Mouse (Mus musculus): Measurements from ENCODE around the gene Cd274. TPM values are rescaled to one million over a fixed set of nuclear protein-coding genes. Genes with fewer than 3 reads are reported as not detected.
A peak's percentile ranks its signal among the peaks of the same experiment; 100 is the strongest.

Cd274 gene
- polyA plus RNA-seq, 1 experiment from 2014 or later, result 0.36 TPM

DNA sequence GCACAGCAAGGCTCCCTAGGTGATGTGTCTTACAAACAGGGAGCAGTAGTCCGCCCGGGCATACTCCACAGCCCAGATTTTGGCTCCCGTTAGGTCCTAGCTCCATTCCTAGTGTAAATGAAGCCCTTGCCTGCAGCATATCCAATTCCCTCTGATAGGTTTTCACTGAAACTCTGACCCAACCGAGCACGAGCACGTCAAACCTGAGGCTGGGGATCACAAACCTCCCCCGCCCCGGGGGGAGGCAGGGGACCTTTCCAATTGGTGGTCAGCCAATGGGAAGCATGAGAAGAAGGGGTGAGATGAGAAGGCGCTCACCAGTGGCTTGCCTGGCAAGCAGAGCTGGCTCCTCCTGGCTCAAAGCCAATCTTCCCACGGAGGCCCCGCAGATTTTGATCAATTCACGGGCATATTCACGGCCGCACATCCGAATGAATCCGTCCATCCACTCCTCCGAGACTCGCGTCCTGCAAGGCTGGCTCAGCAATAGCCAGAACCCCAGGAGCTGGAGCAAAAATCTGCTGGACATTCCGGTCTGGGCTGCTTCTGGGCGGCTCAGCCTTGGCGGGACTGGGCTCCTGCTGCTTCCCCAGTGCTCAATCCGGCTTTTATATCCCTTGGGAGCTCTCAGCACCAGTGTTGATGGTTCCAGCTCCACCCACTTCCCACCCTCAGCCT is 33.0 kb upstream of the Cd274 start, which contains the start of gene Rln1:
Gene Rln1, minus strand, starts transcription at position 603 of the 678 bp plus-strand sequence.
- Histone ChIP-seq H3K4me2 (ENCODE audit: low read length) (peak within 1 kb of the TSS; percentile 87), H3K36me3 (ENCODE audit: control insufficient read depth, insufficient read depth, low read length) (no peaks in the 10 kb centered on the region), H3K9me3 (ENCODE audit: control insufficient read depth, low read length) (no peaks in the 10 kb centered on the region), H3K4me1 (ENCODE audit: control insufficient read depth in 2 of 2, insufficient read depth in 2 of 2, low read length in 2 of 2) (peaks cover 4 to 9% of the 10 kb centered on the region in 2 experiments), H3K27me3 (ENCODE audit: control insufficient read depth, insufficient read depth, low read length) (no peaks in the 10 kb centered on the region), H3K27ac (replicated peaks in 1 of 2; ENCODE audit: control insufficient read depth in 1 of 2, insufficient read depth in 1 of 2, low read depth in 2 of 2, low read length in 2 of 2) (no peak within 1 kb of the TSS), H3K4me3 (ENCODE audit: control insufficient read depth in 1 of 2, insufficient read depth in 1 of 2, low read depth in 1 of 2, low read length in 2 of 2) (peak within 1 kb of the TSS; percentile 43 to 46), H3K9ac (ENCODE audit: low read length) (peak within 1 kb of the TSS; percentile 67)
- no peak for ATAC-seq (ENCODE audit: insufficient number of reproducible peaks, insufficient read depth, low FRiP score, low read depth)
- 2% methylated on average over 23 of the region's 23 CpGs for WGBS

GRCm38 (mm10) chr19:29336624-29337023 is 30.6 kb upstream of the Cd274 start:
- Histone ChIP-seq H3K4me2 (ENCODE audit: low read length) (no peak overlapping the region), H3K27ac (replicated peaks in 1 of 2; ENCODE audit: control insufficient read depth in 1 of 2, insufficient read depth in 1 of 2, low read depth in 2 of 2, low read length in 2 of 2) (no peak overlapping the region), H3K4me3 (ENCODE audit: control insufficient read depth in 1 of 2, insufficient read depth in 1 of 2, low read depth in 1 of 2, low read length in 2 of 2) (no peak overlapping the region), H3K9me3 (ENCODE audit: control insufficient read depth, low read length) (no peaks in the 10 kb centered on the region), H3K4me1 (ENCODE audit: control insufficient read depth in 2 of 2, insufficient read depth in 2 of 2, low read length in 2 of 2) (peaks cover 4 to 9% of the 10 kb centered on the region in 2 experiments), H3K9ac (ENCODE audit: low read length) (no peak overlapping the region), H3K36me3 (ENCODE audit: control insufficient read depth, insufficient read depth, low read length) (no peaks in the 10 kb centered on the region), H3K27me3 (ENCODE audit: control insufficient read depth, insufficient read depth, low read length) (no peaks in the 10 kb centered on the region)
- no peak for ATAC-seq (ENCODE audit: insufficient number of reproducible peaks, insufficient read depth, low FRiP score, low read depth)
- 86% methylated on average over 2 of the region's 2 CpGs for WGBS

- no peak overlapping the region for H3K9ac ChIP-seq (ENCODE audit: low read length)
- WGBS, result 83% methylated on average over 4 of the region's 4 CpGs
- H3K4me1 ChIP-seq (ENCODE audit: control insufficient read depth in 2 of 2, insufficient read depth in 2 of 2, low read length in 2 of 2), result no peaks in the 10 kb centered on the region
- H3K36me3 ChIP-seq (ENCODE audit: control insufficient read depth, insufficient read depth, low read length), result no peaks in the 10 kb centered on the region
- no peaks in the 10 kb centered on the region for H3K9me3 ChIP-seq (ENCODE audit: control insufficient read depth, low read length)
- no peak overlapping the region for H3K27ac ChIP-seq (replicated peaks in 1 of 2; ENCODE audit: control insufficient read depth in 1 of 2, insufficient read depth in 1 of 2, low read depth in 2 of 2, low read length in 2 of 2)
- H3K27me3 ChIP-seq (ENCODE audit: control insufficient read depth, insufficient read depth, low read length), result no peaks in the 10 kb centered on the region
- H3K4me3 ChIP-seq (ENCODE audit: control insufficient read depth in 1 of 2, insufficient read depth in 1 of 2, low read depth in 1 of 2, low read length in 2 of 2), result no peak overlapping the region
- ATAC-seq (ENCODE audit: insufficient number of reproducible peaks, insufficient read depth, low FRiP score, low read depth), result no peak
- no peak overlapping the region for H3K4me2 ChIP-seq (ENCODE audit: low read length)
Observed at GRCm38 (mm10) chr19:29341029-29341428, 26.2 kb upstream of the Cd274 start.

DNA sequence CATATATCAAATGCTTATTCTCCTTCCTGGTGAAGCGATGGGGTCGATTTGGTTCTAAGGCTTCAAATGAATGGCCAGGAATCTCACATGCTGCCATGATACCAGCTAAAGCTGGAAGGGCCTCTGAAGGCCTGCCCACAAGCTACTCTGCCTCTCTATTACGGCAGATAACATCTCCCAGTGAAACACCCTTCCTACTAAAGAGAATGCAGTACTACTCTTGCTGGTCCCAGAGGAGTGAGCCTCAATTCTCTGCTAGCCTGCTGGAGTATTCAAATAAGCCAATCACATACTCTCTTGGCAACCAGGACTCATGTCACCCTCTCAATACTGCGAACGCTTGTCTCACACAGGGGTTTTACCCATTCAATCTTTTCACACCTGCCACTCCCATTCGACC is 25.0 kb upstream of the Cd274 start:
- Histone ChIP-seq H3K36me3 (ENCODE audit: control insufficient read depth, insufficient read depth, low read length) (no peaks in the 10 kb centered on the region), H3K27ac (replicated peaks in 1 of 2; ENCODE audit: control insufficient read depth in 1 of 2, insufficient read depth in 1 of 2, low read depth in 2 of 2, low read length in 2 of 2) (no peak overlapping the region), H3K27me3 (ENCODE audit: control insufficient read depth, insufficient read depth, low read length) (no peaks in the 10 kb centered on the region), H3K4me3 (ENCODE audit: control insufficient read depth in 1 of 2, insufficient read depth in 1 of 2, low read depth in 1 of 2, low read length in 2 of 2) (no peak overlapping the region), H3K9ac (ENCODE audit: low read length) (no peak overlapping the region), H3K9me3 (ENCODE audit: control insufficient read depth, low read length) (no peaks in the 10 kb centered on the region), H3K4me2 (ENCODE audit: low read length) (no peak overlapping the region), H3K4me1 (ENCODE audit: control insufficient read depth in 2 of 2, insufficient read depth in 2 of 2, low read length in 2 of 2) (no peaks in the 10 kb centered on the region)
- WGBS, result 62% methylated on average over 6 of the region's 6 CpGs
- ATAC-seq (ENCODE audit: insufficient number of reproducible peaks, insufficient read depth, low FRiP score, low read depth), result no peak

DNA sequence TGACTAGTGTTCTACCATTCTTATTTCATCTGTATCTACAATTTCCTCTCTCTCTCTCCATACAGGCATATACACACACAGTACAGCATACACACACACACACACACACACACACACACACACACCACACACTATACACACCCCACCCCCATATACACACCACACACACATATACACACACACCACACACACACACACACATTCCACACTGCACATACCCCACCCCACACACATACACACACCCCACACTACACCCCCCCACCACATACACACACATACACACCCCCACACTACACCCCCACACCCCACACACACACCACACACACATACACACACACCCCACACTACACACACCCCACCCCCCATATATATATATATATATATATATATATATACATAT is 22.4 kb upstream of the Cd274 start:
- no peaks in the 10 kb centered on the region for H3K4me1 ChIP-seq (ENCODE audit: control insufficient read depth in 2 of 2, insufficient read depth in 2 of 2, low read length in 2 of 2)
- H3K4me3 ChIP-seq (ENCODE audit: control insufficient read depth in 1 of 2, insufficient read depth in 1 of 2, low read depth in 1 of 2, low read length in 2 of 2), result no peak overlapping the region
- no peak; the same call in 1 of the 2 replicates for ATAC-seq (ENCODE audit: insufficient number of reproducible peaks, insufficient read depth, low FRiP score, low read depth)
- no peak overlapping the region for H3K9ac ChIP-seq (ENCODE audit: low read length)
- peaks cover 9% of the 10 kb centered on the region for H3K36me3 ChIP-seq (ENCODE audit: control insufficient read depth, insufficient read depth, low read length)
- H3K4me2 ChIP-seq (ENCODE audit: low read length), result no peak overlapping the region
- no peaks in the 10 kb centered on the region for H3K27me3 ChIP-seq (ENCODE audit: control insufficient read depth, insufficient read depth, low read length)
- no peaks in the 10 kb centered on the region for H3K9me3 ChIP-seq (ENCODE audit: control insufficient read depth, low read length)
- no peak overlapping the region for H3K27ac ChIP-seq (replicated peaks in 1 of 2; ENCODE audit: control insufficient read depth in 1 of 2, insufficient read depth in 1 of 2, low read depth in 2 of 2, low read length in 2 of 2)

GRCm38 (mm10) chr19:29345636-29346035 is 21.6 kb upstream of the Cd274 start:
- Histone ChIP-seq H3K9me3 (ENCODE audit: control insufficient read depth, low read length) (no peaks in the 10 kb centered on the region), H3K27me3 (ENCODE audit: control insufficient read depth, insufficient read depth, low read length) (no peaks in the 10 kb centered on the region), H3K4me3 (ENCODE audit: control insufficient read depth in 1 of 2, insufficient read depth in 1 of 2, low read depth in 1 of 2, low read length in 2 of 2) (no peak overlapping the region), H3K36me3 (ENCODE audit: control insufficient read depth, insufficient read depth, low read length) (peaks cover 15% of the 10 kb centered on the region), H3K27ac (replicated peaks in 1 of 2; ENCODE audit: control insufficient read depth in 1 of 2, insufficient read depth in 1 of 2, low read depth in 2 of 2, low read length in 2 of 2) (no peak overlapping the region), H3K4me1 (ENCODE audit: control insufficient read depth in 2 of 2, insufficient read depth in 2 of 2, low read length in 2 of 2) (no peaks in the 10 kb centered on the region), H3K4me2 (ENCODE audit: low read length) (no peak overlapping the region), H3K9ac (ENCODE audit: low read length) (no peak overlapping the region)
- 85% methylated on average over 6 of the region's 6 CpGs for WGBS
- ATAC-seq (ENCODE audit: insufficient number of reproducible peaks, insufficient read depth, low FRiP score, low read depth), result no peak

DNA sequence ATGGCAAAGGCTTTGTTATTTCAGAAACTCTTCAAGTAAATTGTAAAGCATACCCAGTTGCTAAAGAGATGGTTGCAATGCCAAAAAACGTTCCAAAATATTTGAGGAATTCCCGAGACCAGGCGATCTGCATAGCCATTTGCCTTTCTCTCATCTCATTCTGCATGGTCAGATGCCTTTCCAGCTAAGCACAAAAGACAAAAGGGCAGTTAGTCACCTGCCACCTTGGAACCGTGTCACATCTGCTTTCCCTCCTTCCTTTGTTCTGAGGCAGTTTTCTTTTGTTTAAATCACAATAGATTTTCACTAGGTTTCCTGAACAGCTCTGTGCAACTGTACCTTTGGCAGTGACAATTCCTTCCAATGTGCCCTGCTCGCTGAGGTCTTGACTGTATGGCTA is 16.3 kb upstream of the Cd274 start:
- H3K36me3 ChIP-seq (ENCODE audit: control insufficient read depth, insufficient read depth, low read length), result peaks cover 15% of the 10 kb centered on the region
- WGBS, result 50% methylated on average over 5 of the region's 5 CpGs

More for the DNA sequence above, 16.3 kb upstream of the Cd274 start:
- no peak for ATAC-seq (ENCODE audit: insufficient number of reproducible peaks, insufficient read depth, low FRiP score, low read depth)
- H3K9ac ChIP-seq (ENCODE audit: low read length), result no peak overlapping the region
- no peak overlapping the region for H3K27ac ChIP-seq (replicated peaks in 1 of 2; ENCODE audit: control insufficient read depth in 1 of 2, insufficient read depth in 1 of 2, low read depth in 2 of 2, low read length in 2 of 2)
- no peaks in the 10 kb centered on the region for H3K27me3 ChIP-seq (ENCODE audit: control insufficient read depth, insufficient read depth, low read length)
- no peaks in the 10 kb centered on the region for H3K9me3 ChIP-seq (ENCODE audit: control insufficient read depth, low read length)
- H3K4me1 ChIP-seq (ENCODE audit: control insufficient read depth in 2 of 2, insufficient read depth in 2 of 2, low read length in 2 of 2), result no peaks in the 10 kb centered on the region
- no peak overlapping the region for H3K4me3 ChIP-seq (ENCODE audit: control insufficient read depth in 1 of 2, insufficient read depth in 1 of 2, low read depth in 1 of 2, low read length in 2 of 2)
- H3K4me2 ChIP-seq (ENCODE audit: low read length), result no peak overlapping the region
